19 mouse cellular contexts compared by ENCODE assay signal in genomic region chr1:190654694-190655001, GRCm38 (mm10).
DNase-seq lines count a peak whose midpoint lies in the region; ATAC-seq and TF ChIP-seq lines count a peak whose summit lies in the region.
"Had no signal": no experiment of that assay in that cellular context is flagged by ENCODE, and none has a peak within 500 bp of the region (broad histone marks: within the 10 kb centered on the region; RNA-seq: fewer than 3 reads in every experiment).

No protein-coding gene starts in this region.

- H3K27ac ChIP-seq in midbrain, embryonic 13.5 days = peak overlapping the region; percentile 30
- H3K27ac ChIP-seq in midbrain, postnatal 0 days (ENCODE audit: low read depth, low read length) = no peak overlapping the region
- peak overlapping the region; percentile 74 for H3K27ac ChIP-seq in forebrain, embryonic 13.5 days
- peak overlapping the region; percentile 76 for H3K27ac ChIP-seq in hindbrain, embryonic 14.5 days
- H3K27ac ChIP-seq in neural tube, embryonic 14.5 days (ENCODE audit: low read depth, low read length) = no peak overlapping the region
- H3K27ac ChIP-seq: embryonic facial prominence, embryonic 15.5 days; heart, embryonic 13.5 days; stomach, postnatal 0 days had no signal

- no peak for TF ChIP-seq CTCF in midbrain, postnatal 0 days (IDR thresholded peaks at IDR 0.05)

- no peaks in the 10 kb centered on the region for H3K36me3 ChIP-seq in midbrain, embryonic 13.5 days
- H3K36me3 ChIP-seq in midbrain, postnatal 0 days (ENCODE audit: insufficient read depth, low read length) = no peaks in the 10 kb centered on the region
- H3K36me3 ChIP-seq in forebrain, embryonic 13.5 days (ENCODE audit: poor library complexity, severe bottlenecking) = no peaks in the 10 kb centered on the region
- no peaks in the 10 kb centered on the region for H3K36me3 ChIP-seq in hindbrain, embryonic 14.5 days (replicated peaks; ENCODE audit: control insufficient read depth, insufficient read depth)
- H3K36me3 ChIP-seq in neural tube, embryonic 14.5 days (ENCODE audit: control insufficient read depth, insufficient read depth, low read length) = no peaks in the 10 kb centered on the region
- H3K36me3 ChIP-seq: embryonic facial prominence, embryonic 15.5 days; heart, embryonic 13.5 days had no signal

- H3K4me1 ChIP-seq in midbrain, embryonic 13.5 days (replicated peaks) = peaks cover 28% of the 10 kb centered on the region
- H3K4me1 ChIP-seq in midbrain, postnatal 0 days (ENCODE audit: insufficient read depth, low read length) = no peaks in the 10 kb centered on the region
- peaks cover 43% of the 10 kb centered on the region for H3K4me1 ChIP-seq in forebrain, embryonic 13.5 days
- H3K4me1 ChIP-seq in hindbrain, embryonic 14.5 days (replicated peaks; ENCODE audit: control insufficient read depth, insufficient read depth, low read length) = peaks cover 21% of the 10 kb centered on the region
- H3K4me1 ChIP-seq in neural tube, embryonic 14.5 days (ENCODE audit: control insufficient read depth, insufficient read depth, low read length) = no peaks in the 10 kb centered on the region; the same call in 1 of the 2 replicates

- 76% methylated on average over 6 of the region's 6 CpGs for WGBS in midbrain, embryonic 13.5 days
- 86% methylated on average over 6 of the region's 6 CpGs for WGBS in midbrain, postnatal 0 days
- 35% methylated on average over 6 of the region's 6 CpGs for WGBS in forebrain, embryonic 13.5 days
- WGBS in hindbrain, embryonic 14.5 days = 66% methylated on average over 6 of the region's 6 CpGs
- WGBS in neural tube, embryonic 14.5 days = 63% methylated on average over 6 of the region's 6 CpGs

- H3K4me3 ChIP-seq in midbrain, embryonic 13.5 days (replicated peaks) = no peak overlapping the region
- no peak overlapping the region for H3K4me3 ChIP-seq in midbrain, postnatal 0 days (ENCODE audit: low read depth, low read length)
- no peak overlapping the region for H3K4me3 ChIP-seq in forebrain, embryonic 13.5 days
- no peak overlapping the region for H3K4me3 ChIP-seq in hindbrain, embryonic 14.5 days (replicated peaks; ENCODE audit: low read length)
- no peak overlapping the region for H3K4me3 ChIP-seq in neural tube, embryonic 14.5 days (ENCODE audit: low read depth, low read length)
- H3K4me3 ChIP-seq: embryonic facial prominence, embryonic 15.5 days; heart, embryonic 13.5 days had no signal

- H3K9ac ChIP-seq in midbrain, embryonic 13.5 days (replicated peaks) = no peak overlapping the region
- H3K9ac ChIP-seq in midbrain, postnatal 0 days (replicated peaks; ENCODE audit: low read length, poor library complexity, severe bottlenecking) = no peak overlapping the region
- H3K9ac ChIP-seq in forebrain, embryonic 13.5 days = peak overlapping the region; percentile 10; the same call in 1 of the 2 replicates
- no peak overlapping the region for H3K9ac ChIP-seq in hindbrain, embryonic 14.5 days
- no peak overlapping the region for H3K9ac ChIP-seq in neural tube, embryonic 14.5 days (replicated peaks; ENCODE audit: low read depth, low read length)
- H3K9ac ChIP-seq: embryonic facial prominence, embryonic 15.5 days; heart, embryonic 13.5 days had no signal

- H3K27me3 ChIP-seq in midbrain, embryonic 13.5 days = 0 out of 2 replicates have a peak, but pooled peaks cover 4% of the 10 kb centered on the region
- no peaks in the 10 kb centered on the region for H3K27me3 ChIP-seq in midbrain, postnatal 0 days (ENCODE audit: insufficient read depth, low read length)
- 0 out of 2 replicates have a peak, but pooled peaks cover 4% of the 10 kb centered on the region for H3K27me3 ChIP-seq in forebrain, embryonic 13.5 days
- no peaks in the 10 kb centered on the region for H3K27me3 ChIP-seq in hindbrain, embryonic 14.5 days (ENCODE audit: control insufficient read depth, insufficient read depth, low read length)
- H3K27me3 ChIP-seq in neural tube, embryonic 14.5 days (ENCODE audit: control insufficient read depth, insufficient read depth, low read length) = no peaks in the 10 kb centered on the region
- H3K27me3 ChIP-seq: embryonic facial prominence, embryonic 15.5 days; heart, embryonic 13.5 days had no signal

- no peak for DNase-seq in midbrain, postnatal 0 days (ENCODE audit: low spot score)
- no peak for DNase-seq in hindbrain, embryonic 14.5 days (ENCODE audit: low spot score)
- DNase-seq in gastrocnemius, postnatal 25 days = no peak
- DNase-seq in cerebellum, adult 9-10 months = no peak
- DNase-seq: adrenal gland, adult 2 months; cerebellum, adult 8-10 months; kidney, adult 8-10 months; kidney, postnatal 36 days; left cerebral cortex, postnatal 4 days; liver; lung, postnatal 10 days; right cerebral cortex, postnatal 4 days; thymus, postnatal 14 days had no signal

- no peak; the same call in 1 of the 2 replicates for ATAC-seq in midbrain, embryonic 13.5 days
- no peak for ATAC-seq in midbrain, postnatal 0 days (ENCODE audit: low FRiP score)
- peak; percentile 72 for ATAC-seq in forebrain, embryonic 13.5 days
- no peak for ATAC-seq in hindbrain, embryonic 14.5 days (ENCODE audit: low FRiP score)
- ATAC-seq in neural tube, embryonic 14.5 days (ENCODE audit: low read depth) = no peak

- no peak overlapping the region for H3K4me2 ChIP-seq in midbrain, embryonic 13.5 days (replicated peaks)
- no peak overlapping the region for H3K4me2 ChIP-seq in midbrain, postnatal 0 days (ENCODE audit: low read depth, low read length, poor library complexity, severe bottlenecking)
- peak overlapping the region; percentile 27 for H3K4me2 ChIP-seq in forebrain, embryonic 13.5 days
- H3K4me2 ChIP-seq in hindbrain, embryonic 14.5 days (replicated peaks) = peak overlapping the region; percentile 31
- H3K4me2 ChIP-seq in neural tube, embryonic 14.5 days (ENCODE audit: low read depth, low read length) = peak overlapping the region; percentile 9; the same call in 1 of the 2 replicates
- H3K4me2 ChIP-seq: embryonic facial prominence, embryonic 15.5 days; heart, embryonic 13.5 days had no signal

- H3K9me3 ChIP-seq in midbrain, embryonic 13.5 days = no peaks in the 10 kb centered on the region
- H3K9me3 ChIP-seq in midbrain, postnatal 0 days (ENCODE audit: low read length) = no peaks in the 10 kb centered on the region
- no peaks in the 10 kb centered on the region for H3K9me3 ChIP-seq in forebrain, embryonic 13.5 days (replicated peaks)
- no peaks in the 10 kb centered on the region for H3K9me3 ChIP-seq in hindbrain, embryonic 14.5 days (ENCODE audit: control insufficient read depth, low read length)
- H3K9me3 ChIP-seq in neural tube, embryonic 14.5 days (ENCODE audit: control insufficient read depth, low read length) = no peaks in the 10 kb centered on the region
- H3K9me3 ChIP-seq: embryonic facial prominence, embryonic 15.5 days; heart, embryonic 13.5 days had no signal

Comparison
In these comparisons a context has a peak if more than half of its experiments do, and no peak if none do; other contexts are left out.
1. H3K27ac ChIP-seq: peak in midbrain, embryonic 13.5 days (single experiment), forebrain, embryonic 13.5 days (single experiment) and hindbrain, embryonic 14.5 days (single experiment); none in midbrain, postnatal 0 days (single experiment) and neural tube, embryonic 14.5 days (single experiment).
2. H3K4me2 ChIP-seq: peak in forebrain, embryonic 13.5 days (single experiment), hindbrain, embryonic 14.5 days (single experiment) and neural tube, embryonic 14.5 days (single experiment); none in midbrain, embryonic 13.5 days (single experiment) and midbrain, postnatal 0 days (single experiment).